ENCODE assay signal across 22 mouse cellular contexts in the genomic region with DNA sequence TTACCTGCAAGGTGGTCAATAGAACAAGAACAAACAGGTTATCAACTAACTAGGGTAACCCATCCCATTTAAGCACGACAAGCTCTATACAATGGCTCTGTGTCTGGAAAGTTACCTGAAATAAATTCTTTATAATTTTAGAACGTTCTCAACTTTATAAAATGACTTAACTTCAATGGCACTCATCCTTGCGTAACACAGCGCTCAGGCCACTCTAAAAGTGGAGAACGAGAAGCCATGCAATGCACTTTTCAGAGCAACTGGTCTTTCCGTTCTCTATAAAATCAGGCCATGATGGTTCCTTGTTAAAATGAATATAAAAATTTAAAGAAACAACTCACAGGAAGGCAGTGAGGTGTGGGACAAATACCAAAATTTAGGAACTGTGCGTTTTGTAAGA. TPM values are rescaled to one million over a fixed set of nuclear protein-coding genes. Genes with fewer than 3 reads are reported as not detected.
DNase-seq lines count a peak whose midpoint lies in the region; ATAC-seq and TF ChIP-seq lines count a peak whose summit lies in the region.
"Had no signal": no experiment of that assay in that cellular context is flagged by ENCODE, and none has a peak within 500 bp of the region (broad histone marks: within the 10 kb centered on the region; RNA-seq: fewer than 3 reads in every experiment).

No protein-coding gene starts in this region.

- H3K27me3 ChIP-seq in lung, postnatal 0 days (replicated peaks; ENCODE audit: insufficient read depth, low read length): no peaks in the 10 kb centered on the region
- H3K27me3 ChIP-seq: embryonic facial prominence, embryonic 13.5 days; embryonic facial prominence, embryonic 15.5 days; forebrain, embryonic 13.5 days; forebrain, embryonic 15.5 days had no signal

- no peak overlapping the region for H3K9ac ChIP-seq in lung, postnatal 0 days (replicated peaks; ENCODE audit: low read depth)
- H3K9ac ChIP-seq: embryonic facial prominence, embryonic 13.5 days; embryonic facial prominence, embryonic 15.5 days; forebrain, embryonic 13.5 days; forebrain, embryonic 15.5 days; forebrain, postnatal 0 days had no signal

- H3K27ac ChIP-seq in lung, postnatal 0 days (ENCODE audit: low read length): no peak overlapping the region
- H3K27ac ChIP-seq: embryonic facial prominence, embryonic 13.5 days; embryonic facial prominence, embryonic 15.5 days; forebrain, embryonic 13.5 days; forebrain, embryonic 15.5 days had no signal

- TF ChIP-seq EP300 in lung, postnatal 0 days (IDR thresholded peaks at IDR 0.05): no peak

- no peaks in the 10 kb centered on the region for H3K4me1 ChIP-seq in lung, postnatal 0 days (ENCODE audit: insufficient read depth, low read depth, low read length)
- H3K4me1 ChIP-seq: embryonic facial prominence, embryonic 13.5 days; embryonic facial prominence, embryonic 15.5 days; forebrain, embryonic 13.5 days; forebrain, embryonic 15.5 days had no signal

- no peak overlapping the region for H3K4me2 ChIP-seq in lung, postnatal 0 days (replicated peaks; ENCODE audit: low read depth, low read length)
- H3K4me2 ChIP-seq: embryonic facial prominence, embryonic 13.5 days; embryonic facial prominence, embryonic 15.5 days; forebrain, embryonic 13.5 days; forebrain, embryonic 15.5 days had no signal

- TF ChIP-seq CTCF in lung, postnatal 0 days (IDR thresholded peaks at IDR 0.05): no peak

- 70% methylated on average over 7 of the region's 7 CpGs for WGBS in lung, postnatal 0 days

- DNase-seq in lung, postnatal 0 days (ENCODE audit: low spot score): peak; percentile 60
- DNase-seq in lung, postnatal 4 days: no peak
- DNase-seq in lung, postnatal 25 days (ENCODE audit: low spot score): peak; percentile 39
- no peak for DNase-seq in lung, postnatal 10 days
- peak; percentile 55 for DNase-seq in lung, postnatal 36 days
- no peak for DNase-seq in adrenal gland, adult (ENCODE audit: inconsistent age in 2 of 2, low spot score in 1 of 2)
- DNase-seq: adrenal gland, adult 2 months; adrenal gland, postnatal 10 days; adrenal gland, postnatal 25 days; cerebellum, adult 11 months; cerebellum, adult 18-20 months; cerebellum, adult 8-10 months; cerebellum, adult 9-11 months; cerebellum, postnatal 36 days; embryo, embryonic 11 days; forebrain, postnatal 0 days had no signal

- no peak; the same call in 1 of the 2 replicates for ATAC-seq in lung, postnatal 0 days
- ATAC-seq: activated CD4-positive, CD25-positive, alpha-beta regulatory T cell, adult 4 months; forebrain, embryonic 13.5 days; forebrain, embryonic 15.5 days; forebrain, postnatal 0 days had no signal

- no peak overlapping the region for H3K4me3 ChIP-seq in lung, postnatal 0 days (ENCODE audit: low read depth, low read length)
- H3K4me3 ChIP-seq: embryonic facial prominence, embryonic 13.5 days; embryonic facial prominence, embryonic 15.5 days; erythroblast, embryonic 14.5 days; forebrain, embryonic 13.5 days; forebrain, embryonic 15.5 days had no signal

- peaks cover 20% of the 10 kb centered on the region; the same call in 1 of the 2 replicates for H3K36me3 ChIP-seq in lung, postnatal 0 days (ENCODE audit: insufficient read depth, low read length)

- H3K9me3 ChIP-seq in lung, postnatal 0 days (ENCODE audit: low read length): no peaks in the 10 kb centered on the region
- H3K9me3 ChIP-seq: embryonic facial prominence, embryonic 13.5 days; embryonic facial prominence, embryonic 15.5 days; forebrain, embryonic 13.5 days; forebrain, embryonic 15.5 days had no signal

RNA-seq across cellular contexts. Expression of a gene that starts 20.9 kb away (rescaled TPM):
- 19.5 and 21.6 TPM in 2 replicates for polyA plus RNA-seq in lung, postnatal 0 days (2015; fragmentation: Nextera tagmentation; extraction: Ambion mirVana)

Comparison
In these comparisons a context has a peak if more than half of its experiments do, and no peak if none do; other contexts are left out.
1. DNase-seq: peak in lung, postnatal 0 days (single experiment), lung, postnatal 25 days (single experiment) and lung, postnatal 36 days (single experiment); none in lung, postnatal 4 days (0 of 2), lung, postnatal 10 days (single experiment) and adrenal gland, adult (0 of 2).